In the genomic region with DNA sequence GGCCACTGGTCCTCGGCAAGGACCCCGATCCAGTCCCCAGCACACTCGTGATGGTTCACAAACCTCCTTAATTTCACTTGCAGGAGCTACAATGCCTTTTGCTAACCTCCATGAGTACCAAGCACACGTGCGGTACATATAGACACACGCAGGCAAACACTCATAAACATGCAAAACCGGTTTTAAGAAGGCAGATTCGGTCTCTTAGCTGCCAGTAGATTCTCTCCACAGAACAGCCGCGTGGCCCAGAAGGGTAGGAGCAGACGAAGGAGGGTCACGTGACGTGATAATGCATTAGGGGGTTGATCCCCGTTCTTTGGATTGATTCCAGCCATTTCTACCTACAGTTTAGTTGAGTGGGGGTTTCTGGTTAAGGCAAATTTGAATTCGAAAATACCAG, we compare ENCODE assay signal across 18 mouse cellular contexts.
"Had no signal": no experiment of that assay in that cellular context is flagged by ENCODE, and none has a peak within 500 bp of the region (broad histone marks: within the 10 kb centered on the region; RNA-seq: fewer than 3 reads in every experiment).

No protein-coding gene starts in this region.

- DNase-seq: kidney, adult 2 months; kidney, postnatal 25 days; layer of hippocampus, adult 9-11 months; liver; right cerebral cortex, adult 18-20 months; right cerebral cortex, postnatal 14 days; right cerebral cortex, postnatal 4 days; thymus, adult 18-20 months; thymus, postnatal 36 days had no signal

- H3K4me1 ChIP-seq: liver, embryonic 12.5 days; liver, embryonic 15.5 days had no signal

- H3K4me3 ChIP-seq: layer of hippocampus, adult 2 months; limb, embryonic 10.5 days; limb, embryonic 13.5 days; liver, embryonic 12.5 days; liver, embryonic 15.5 days had no signal

- H3K27me3 ChIP-seq: limb, embryonic 13.5 days; liver, embryonic 12.5 days; liver, embryonic 15.5 days had no signal

- ATAC-seq: intestine, postnatal 0 days; liver, embryonic 12.5 days had no signal

- H3K36me3 ChIP-seq: limb, embryonic 10.5 days; limb, embryonic 13.5 days; liver, embryonic 12.5 days; liver, embryonic 15.5 days had no signal

- H3K27ac ChIP-seq: kidney, postnatal 0 days; layer of hippocampus, adult 2 months; limb, embryonic 10.5 days; limb, embryonic 13.5 days; liver, embryonic 12.5 days; liver, embryonic 15.5 days; stomach, postnatal 0 days had no signal

- H3K4me2 ChIP-seq: limb, embryonic 13.5 days; liver, embryonic 12.5 days; liver, embryonic 15.5 days; midbrain, embryonic 11.5 days had no signal

- H3K9ac ChIP-seq: limb, embryonic 13.5 days; liver, embryonic 12.5 days; liver, embryonic 15.5 days had no signal

- H3K9me3 ChIP-seq: limb, embryonic 10.5 days; limb, embryonic 13.5 days; liver, embryonic 12.5 days; liver, embryonic 15.5 days had no signal
